Mouse (Mus musculus) CH12.LX (cell line): Measurements from ENCODE around the gene Cd200r3. TPM values are rescaled to one million over a fixed set of nuclear protein-coding genes. Genes with fewer than 3 reads are reported as not detected.

Source experiments
- DNase-seq: peaks from one replicate; pipeline ENCODE4 v3.0.0-alpha.2; 2013; ENCODE audit errors: extremely low read depth
- H3K27ac ChIP-seq: 2 replicates; pipeline ENCODE4 v1.5.1; 2012; ENCODE audit warnings: low read depth, mild to moderate bottlenecking, control low read depth, moderate library complexity; ENCODE audit not compliant: insufficient read depth
- H3K27me3 ChIP-seq: replicated peaks from 2 replicates; pipeline ENCODE3; 2012; ENCODE audit warnings: inconsistent platforms
- H3K36me3 ChIP-seq, 2 experiments: replicated peaks in 1 of 2; 2 replicates each; pipeline versions ENCODE3 to v1.6.1; 2012; ENCODE audit warnings: inconsistent platforms in 1 of 2, low read length in 1 of 2, mild to moderate bottlenecking in 1 of 2, mixed read lengths in 1 of 2, moderate library complexity in 1 of 2; ENCODE audit not compliant: control insufficient read depth in 1 of 2, insufficient read depth in 1 of 2
- H3K4me1 ChIP-seq, 2 experiments: 2 replicates each; pipeline ENCODE4 v1.6.1; 2012; ENCODE audit warnings: inconsistent platforms in 1 of 2, moderate library complexity in 1 of 2; ENCODE audit not compliant: insufficient read depth in 2 of 2, control insufficient read depth in 1 of 2
- H3K4me2 ChIP-seq: 2 replicates; pipeline ENCODE4 v1.6.1; 2012; ENCODE audit warnings: low read depth, mild to moderate bottlenecking, control low read depth; ENCODE audit not compliant: poor library complexity, insufficient read depth, severe bottlenecking
- H3K4me3 ChIP-seq, 3 experiments: fragments of 150-350 bp in 1 of 3; sonication (generic) in 1 of 3; replicated peaks in 1 of 3; 2 replicates each; pipeline versions ENCODE3 to v1.5.1; 2011 to 2012; ENCODE audit warnings: low read depth in 2 of 3, low read length in 2 of 3, mild to moderate bottlenecking in 2 of 3, moderate library complexity in 2 of 3, control low read depth in 1 of 3, improper control_type of control experiment in 1 of 3, inconsistent platforms in 1 of 3, mixed read lengths in 1 of 3; ENCODE audit not compliant: poor library complexity in 1 of 3
- H3K79me2 ChIP-seq: replicated peaks from 2 replicates; pipeline ENCODE4 v1.6.1; 2012; ENCODE audit warnings: mild to moderate bottlenecking, moderate library complexity; ENCODE audit not compliant: control insufficient read depth, poor library complexity, insufficient read depth, severe bottlenecking; ENCODE audit errors: extremely low read depth
- H3K9ac ChIP-seq: 2 replicates; pipeline ENCODE4 v1.6.1; 2012; ENCODE audit warnings: low read depth, mild to moderate bottlenecking, control low read depth, moderate library complexity; ENCODE audit not compliant: insufficient read depth
- H3K9me3 ChIP-seq: replicated peaks from 2 replicates; pipeline ENCODE3; 2012; ENCODE audit warnings: low read length, inconsistent platforms, mixed read lengths
- BHLHE40 ChIP-seq: IDR thresholded peaks from 2 replicates; pipeline ENCODE4 v1.6.1; 2011; ENCODE audit warnings: mild to moderate bottlenecking, low read depth, low read length, improper control_type of control experiment
- CHD1 ChIP-seq: IDR thresholded peaks from 2 replicates; pipeline ENCODE4 v1.6.1; 2012; ENCODE audit warnings: low read depth, low read length, improper control_type of control experiment, inconsistent platforms
- CHD2 ChIP-seq: IDR thresholded peaks from 2 replicates; pipeline ENCODE4 v1.6.1; 2011; ENCODE audit warnings: low read length, improper control_type of control experiment
- CTCF ChIP-seq, 2 experiments: IDR thresholded peaks in 1 of 2; conservative IDR thresholded peaks in 1 of 2; 2 replicates each; pipeline ENCODE4 v1.5.1; 2011 to 2012; ENCODE audit warnings: low read depth in 2 of 2, low read length in 2 of 2, improper control_type of control experiment in 1 of 2, inconsistent platforms in 1 of 2, mild to moderate bottlenecking in 1 of 2, moderate library complexity in 1 of 2
- ELF1 ChIP-seq: IDR thresholded peaks from 2 replicates; pipeline ENCODE4 v1.6.1; 2014; ENCODE audit warnings: low read depth, mild to moderate bottlenecking, inconsistent platforms, low read length, improper control_type of control experiment
- EP300 ChIP-seq: IDR thresholded peaks from 2 replicates; pipeline ENCODE4 v1.6.1; 2011; ENCODE audit warnings: low read length, improper control_type of control experiment
- ETS1 ChIP-seq: conservative IDR thresholded peaks from 2 replicates; pipeline ENCODE4 v1.6.1; 2012; ENCODE audit warnings: low read depth, mild to moderate bottlenecking, inconsistent platforms, low read length, improper control_type of control experiment, moderate library complexity
- GABPA ChIP-seq: IDR thresholded peaks from 2 replicates; pipeline ENCODE4 v1.6.1; 2012; ENCODE audit warnings: low read depth, low read length, improper control_type of control experiment, inconsistent platforms; ENCODE audit not compliant: insufficient replicate concordance
- HCFC1 ChIP-seq: IDR thresholded peaks from 2 replicates; pipeline ENCODE4 v1.6.1; 2012; ENCODE audit warnings: low read depth, mild to moderate bottlenecking, inconsistent platforms, low read length, improper control_type of control experiment
- IRF4 ChIP-seq: IDR thresholded peaks from 2 replicates; pipeline ENCODE4 v1.6.1; 2014; ENCODE audit warnings: low read depth, mild to moderate bottlenecking, inconsistent platforms, low read length, improper control_type of control experiment
- JUN ChIP-seq: IDR thresholded peaks from 2 replicates; pipeline ENCODE4 v1.6.1; 2011; ENCODE audit warnings: low read depth, mild to moderate bottlenecking, low read length, improper control_type of control experiment, moderate library complexity; ENCODE audit not compliant: insufficient read depth
- JUND ChIP-seq: conservative IDR thresholded peaks from 2 replicates; pipeline ENCODE4 v1.6.1; 2011; ENCODE audit warnings: low read depth, low read length, improper control_type of control experiment
- KAT2A ChIP-seq: IDR thresholded peaks from 2 replicates; pipeline ENCODE4 v1.6.1; 2012; ENCODE audit warnings: low read length, improper control_type of control experiment, inconsistent platforms; ENCODE audit not compliant: insufficient replicate concordance
- MAFK ChIP-seq: IDR thresholded peaks from 2 replicates; pipeline ENCODE4 v1.6.1; 2011; ENCODE audit warnings: low read length, improper control_type of control experiment; ENCODE audit not compliant: insufficient replicate concordance
- MAX ChIP-seq: IDR thresholded peaks from 2 replicates; pipeline ENCODE4 v1.6.1; 2011; ENCODE audit warnings: low read length, improper control_type of control experiment
- MAZ ChIP-seq: IDR thresholded peaks from 2 replicates; pipeline ENCODE4 v1.6.1; 2012; ENCODE audit warnings: low read depth, mild to moderate bottlenecking, inconsistent platforms, low read length, improper control_type of control experiment, moderate library complexity
- MEF2A ChIP-seq: IDR thresholded peaks from 2 replicates; pipeline ENCODE4 v1.6.1; 2014; ENCODE audit warnings: low read depth, mild to moderate bottlenecking, inconsistent platforms, low read length, improper control_type of control experiment, borderline replicate concordance
- MXI1 ChIP-seq: IDR thresholded peaks from 2 replicates; pipeline ENCODE4 v1.6.1; 2011; ENCODE audit warnings: mild to moderate bottlenecking, low read depth, low read length, improper control_type of control experiment
- MYC ChIP-seq: IDR thresholded peaks from 2 replicates; pipeline ENCODE4 v1.6.1; 2011; ENCODE audit warnings: low read depth, mild to moderate bottlenecking, improper control_type of control experiment, low read length
- PAX5 ChIP-seq: IDR thresholded peaks from 2 replicates; pipeline ENCODE4 v1.6.1; 2012; ENCODE audit warnings: low read length, inconsistent platforms, mixed read lengths
- POLR2A ChIP-seq: IDR thresholded peaks from 2 replicates; pipeline ENCODE4 v1.6.1; 2011; ENCODE audit warnings: low read depth, mild to moderate bottlenecking, improper control_type of control experiment, low read length
- POLR2AphosphoS2 ChIP-seq: IDR thresholded peaks from 2 replicates; pipeline ENCODE4 v1.6.1; 2011; ENCODE audit warnings: low read depth, low read length, improper control_type of control experiment
- RAD21 ChIP-seq: IDR thresholded peaks from 2 replicates; pipeline ENCODE4 v1.6.1; 2011; ENCODE audit warnings: low read depth, mild to moderate bottlenecking, low read length, improper control_type of control experiment, moderate library complexity
- SIN3A ChIP-seq: IDR thresholded peaks from 2 replicates; pipeline ENCODE4 v1.6.1; 2012; ENCODE audit warnings: low read length, improper control_type of control experiment, inconsistent platforms
- SMC3 ChIP-seq: IDR thresholded peaks from 2 replicates; pipeline ENCODE4 v1.6.1; 2011; ENCODE audit warnings: low read depth, low read length, improper control_type of control experiment
- TCF12 ChIP-seq: IDR thresholded peaks from 2 replicates; pipeline ENCODE4 v1.6.1; 2014; ENCODE audit warnings: low read depth, mild to moderate bottlenecking, inconsistent platforms, low read length, improper control_type of control experiment
- UBTF ChIP-seq: IDR thresholded peaks from 2 replicates; pipeline ENCODE4 v1.6.1; 2012; ENCODE audit warnings: low read depth, mild to moderate bottlenecking, inconsistent platforms, low read length, improper control_type of control experiment, moderate library complexity
- USF1 ChIP-seq: IDR thresholded peaks from 2 replicates; pipeline ENCODE4 v1.6.1; 2014; ENCODE audit warnings: low read depth, mild to moderate bottlenecking, inconsistent platforms, low read length, improper control_type of control experiment
- USF2 ChIP-seq: conservative IDR thresholded peaks from 2 replicates; pipeline ENCODE4 v1.6.1; 2011; ENCODE audit warnings: low read depth, low read length, improper control_type of control experiment
- ZC3H11A ChIP-seq: IDR thresholded peaks from 2 replicates; pipeline ENCODE4 v1.6.1; 2012; ENCODE audit warnings: low read depth, mild to moderate bottlenecking, inconsistent platforms, low read length, improper control_type of control experiment
- ZKSCAN1 ChIP-seq: IDR thresholded peaks from 2 replicates; pipeline ENCODE4 v1.6.1; 2012; ENCODE audit warnings: low read depth, inconsistent platforms, low read length, improper control_type of control experiment, borderline replicate concordance
- ZNF384 ChIP-seq: IDR thresholded peaks from 2 replicates; pipeline ENCODE4 v1.6.1; 2012; ENCODE audit warnings: low read depth, low read length, improper control_type of control experiment, inconsistent platforms
- dilution Hi-C: fragments of 300-500 bp; cut with MboI; formaldehyde crosslinking; loops from 2 replicates; pipeline ENCODE4 v1.14.3; 2020; ENCODE audit warnings: low sequenced_read_pairs; ENCODE audit not compliant: extremely low pct_unique_long_range_greater_than_20kb, extremely low pct_ligation_motif_present
- in situ Hi-C: fragments of 300-500 bp; cut with MboI; formaldehyde crosslinking; loops from 3 replicates; pipeline ENCODE4 v1.14.3; 2019; ENCODE audit warnings: low sequenced_read_pairs, low pct_ligation_motif_present, low pct_unique_long_range_greater_than_20kb, mixed read lengths
- polyA plus RNA-seq: library from polyadenylated mRNA; unstranded; fragments of >175 nt; gene quantifications from 2 replicates; pipeline ENCODE4 v1.2.1, GENCODE M21; 2012; ENCODE audit warnings: low read depth; ENCODE audit not compliant: insufficient read length
- total RNA-seq, 2 experiments: library from RNA; depleted of rRNA; stranded (reverse); fragments of 300-350 nt in 1 of 2; fragments of >200 nt in 1 of 2; gene quantifications; 2 replicates each; pipeline ENCODE4 v1.2.3; 2012 to 2014

Gene Cd200r3
- total and polyA plus RNA-seq, 3 experiments = 5.0 to 17.6 (median 6.9) TPM

DNA sequence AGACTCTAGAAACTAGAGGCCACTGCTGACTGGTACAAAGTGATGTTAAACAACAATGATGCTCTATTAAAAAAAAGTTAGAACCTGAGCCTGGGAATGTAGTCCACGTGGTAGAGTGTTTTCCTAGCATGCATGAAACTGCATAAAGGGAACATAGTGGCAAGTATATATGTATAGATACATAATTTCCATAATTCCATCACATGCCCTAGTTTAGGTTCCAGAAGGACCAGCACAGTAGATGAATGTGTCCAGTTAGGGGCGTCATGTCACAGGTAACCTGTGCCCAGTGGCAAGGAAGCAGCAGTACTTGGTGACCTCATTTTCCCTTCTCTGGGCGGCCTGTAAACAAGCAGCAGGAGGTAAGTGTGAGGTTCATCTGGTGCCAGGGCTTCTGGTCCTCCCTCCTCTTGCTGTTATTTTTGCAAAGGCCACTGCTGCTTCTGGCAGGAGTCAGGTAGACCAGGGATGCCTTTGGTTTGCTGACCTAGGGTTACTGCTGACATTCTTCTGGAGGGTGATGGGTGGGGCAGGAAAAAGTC lies 35.9 kb downstream of the Cd200r3 start:
- dilution Hi-C loops = no loop called here
- Histone ChIP-seq H3K9ac (peak overlapping the region; percentile 68), H3K4me3 (peak overlapping the region in 1 of 3 experiments; percentile 6), H3K9me3 (no peaks in the 10 kb centered on the region), H3K27me3 (no peaks in the 10 kb centered on the region), H3K4me2 (peak overlapping the region; percentile 54)
- no peak for DNase-seq
- in situ Hi-C loops = no loop called here
- peak; percentile 44; the same call in 1 of the 2 replicates for TF ChIP-seq EP300
- no peak for TF ChIP-seq KAT2A
- TF ChIP-seq UBTF = no peak
- peak; percentile 48; the same call in 1 of the 2 replicates for TF ChIP-seq CHD1
- no peak for TF ChIP-seq POLR2A
- TF ChIP-seq ZC3H11A = no peak
- no peak for TF ChIP-seq CHD2
- no peak; the same call in 1 of the 2 replicates for TF ChIP-seq SMC3
- TF ChIP-seq USF1 = no peak
- TF ChIP-seq ETS1 = peak; percentile 17; the same call in 1 of the 2 replicates
- peak; percentile 34; the same call in 1 of the 2 replicates for TF ChIP-seq JUN
- TF ChIP-seq JUND = no peak
- peak; percentile 55; the same call in 1 of the 2 replicates for TF ChIP-seq TCF12
- no peak for TF ChIP-seq POLR2AphosphoS2
- TF ChIP-seq RAD21 = peak; percentile 16
- TF ChIP-seq MXI1 = peak; percentile 58; the same call in 1 of the 2 replicates
- 0 out of 4 replicates have a peak, but pooled peaks of 1 of the 2 experiments have one; percentile 5 for TF ChIP-seq CTCF (conservative IDR thresholded peaks at IDR 0.05 in 1 of 2, IDR thresholded peaks at IDR 0.05 in 1 of 2; ENCODE audit: low read depth in 2 of 2, low read length in 2 of 2)
- TF ChIP-seq MEF2A = 0 out of 2 replicates have a peak, but pooled peaks have one; percentile 44
- TF ChIP-seq MYC = 0 out of 2 replicates have a peak, but pooled peaks have one; percentile 43
- TF ChIP-seq SIN3A = 0 out of 2 replicates have a peak, but pooled peaks have one; percentile 41
- 0 out of 2 replicates have a peak, but pooled peaks have one; percentile 7 for TF ChIP-seq ELF1
- no peak for TF ChIP-seq GABPA
- no peak for TF ChIP-seq ZKSCAN1
- peak; percentile 79; the same call in 1 of the 2 replicates for TF ChIP-seq MAX
- no peak for TF ChIP-seq PAX5
- TF ChIP-seq USF2 = no peak
- no peak for TF ChIP-seq HCFC1
- no peak for TF ChIP-seq ZNF384
- TF ChIP-seq IRF4 = peak; percentile 50; the same call in 1 of the 2 replicates
- TF ChIP-seq MAZ = 0 out of 2 replicates have a peak, but pooled peaks have one; percentile 49
- no peak for TF ChIP-seq MAFK
- peak; percentile 17; the same call in 1 of the 2 replicates for TF ChIP-seq BHLHE40
- TF ChIP-seq, all 38 proteins: peak for 16
- peak overlapping the region; percentile 77 for H3K27ac ChIP-seq
- peaks cover 9% of the 10 kb centered on the region for H3K79me2 ChIP-seq
- no peaks in the 10 kb centered on the region for H3K36me3 ChIP-seq
- H3K4me1 ChIP-seq = peaks cover 14 to 66% of the 10 kb centered on the region in 2 experiments
